Mouse (Mus musculus): ENCODE measurements around the gene Ptprn2.

The Ptprn2 gene

GRCm38 (mm10) chr12:116587548-116587947 is 102.0 kb downstream of the Ptprn2 start:
- no peak for DNase-seq (ENCODE audit: low read depth in 2 of 2, low spot score in 2 of 2)

DNA sequence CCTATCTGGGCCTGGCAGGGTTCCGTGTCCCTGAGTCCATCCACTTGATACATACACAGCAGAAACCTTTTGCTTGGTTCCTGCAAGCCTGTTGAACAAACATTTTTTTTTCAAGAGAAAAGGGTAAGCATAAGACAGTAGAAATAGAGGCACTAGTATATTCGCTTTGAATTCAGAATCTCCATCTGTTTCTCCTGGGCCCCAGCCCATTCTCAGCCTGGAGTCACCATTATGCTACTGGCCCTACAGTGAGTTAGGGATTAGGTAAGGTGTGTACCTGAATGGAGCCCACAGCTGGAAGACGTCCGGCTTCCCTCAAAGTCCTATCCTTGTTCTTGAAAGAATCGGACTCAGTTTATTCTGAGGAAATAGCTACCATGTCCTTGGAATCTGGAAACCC is 104.6 kb downstream of the Ptprn2 start:
- no peak for DNase-seq (ENCODE audit: low read depth in 2 of 2, low spot score in 2 of 2)

- no peak for DNase-seq (ENCODE audit: low read depth in 2 of 2, low spot score in 2 of 2)
These were observed 108.9 kb downstream of the Ptprn2 start for GRCm38 (mm10) chr12:116594457-116594856.

- no peak for DNase-seq (ENCODE audit: low read depth in 2 of 2, low spot score in 2 of 2)
These were observed 109.5 kb downstream of the Ptprn2 start for GRCm38 (mm10) chr12:116594866-116595610.

GRCm38 (mm10) chr12:116595727-116596126 is 110.2 kb downstream of the Ptprn2 start:
- no peak for DNase-seq (ENCODE audit: low read depth in 2 of 2, low spot score in 2 of 2)

DNA sequence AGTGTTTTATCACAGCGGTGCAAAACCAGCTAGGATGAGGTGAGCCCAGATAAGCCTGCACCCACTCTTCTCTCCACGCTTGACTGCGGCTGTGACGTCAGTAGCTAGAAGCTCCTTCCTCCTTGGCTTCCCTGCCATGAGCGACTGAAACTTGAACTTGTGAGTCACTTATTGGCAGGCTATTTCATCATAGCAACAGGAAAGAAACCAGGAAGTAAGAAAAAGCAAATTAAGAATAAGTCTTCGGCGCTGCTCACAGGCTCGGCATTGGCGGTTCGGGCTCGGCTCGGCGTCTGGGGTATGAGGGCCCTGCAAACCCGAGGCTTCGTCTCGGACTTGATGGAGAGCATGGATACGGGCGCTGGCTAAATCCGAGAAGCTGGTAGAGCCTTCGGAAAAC is 111.5 kb downstream of the Ptprn2 start:
- DNase-seq (ENCODE audit: low read depth in 2 of 2, low spot score in 2 of 2): no peak

- DNase-seq (ENCODE audit: low read depth in 2 of 2, low spot score in 2 of 2): no peak
These were observed 112.2 kb downstream of the Ptprn2 start for GRCm38 (mm10) chr12:116597670-116598069.

DNA sequence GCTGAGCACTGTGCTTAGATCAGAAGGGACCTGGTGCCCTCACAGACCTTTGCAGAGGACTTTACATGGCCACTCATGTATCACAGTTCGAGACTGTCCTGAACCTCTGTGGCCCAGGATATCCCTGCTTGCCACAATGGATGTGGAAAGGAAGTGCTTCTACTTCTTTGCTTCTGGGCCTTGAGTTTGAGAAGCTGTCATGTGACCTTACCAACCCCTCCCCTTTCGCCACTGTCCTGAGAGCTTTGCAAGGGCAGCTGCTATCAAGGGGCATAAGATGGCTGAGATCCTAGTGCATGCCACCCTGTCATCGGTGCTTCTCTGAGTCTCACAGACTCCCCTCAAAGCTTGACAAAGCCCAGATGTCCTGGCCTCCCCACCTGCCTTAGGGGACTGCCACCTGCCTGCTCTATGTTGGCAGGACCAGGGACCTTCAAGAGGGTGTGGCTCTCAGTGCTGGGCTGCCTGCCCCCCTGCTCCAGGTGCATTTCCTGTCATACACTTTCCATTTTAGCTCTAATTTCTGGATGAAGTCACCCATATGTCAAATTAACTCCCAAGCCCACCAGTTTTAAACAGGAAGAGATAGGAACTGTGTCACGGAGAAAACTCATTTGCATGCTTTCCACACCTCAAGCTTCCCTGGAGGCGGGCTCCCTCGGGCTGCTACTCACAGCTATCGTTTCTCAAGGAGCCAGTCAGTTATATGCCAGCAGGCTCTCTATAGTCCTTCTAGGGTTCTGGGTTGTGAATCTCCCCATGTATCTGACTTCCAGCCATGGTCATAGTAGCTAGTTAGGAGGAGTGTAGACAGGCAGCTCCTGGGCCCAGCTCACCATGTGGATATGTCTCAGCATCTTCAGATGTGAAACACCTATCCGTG is 112.8 kb downstream of the Ptprn2 start:
- no peak for DNase-seq (ENCODE audit: low read depth in 2 of 2, low spot score in 2 of 2)

- no peak for DNase-seq (ENCODE audit: low read depth in 2 of 2, low spot score in 2 of 2)
These were observed 114.0 kb downstream of the Ptprn2 start for GRCm38 (mm10) chr12:116599537-116599936.

DNA sequence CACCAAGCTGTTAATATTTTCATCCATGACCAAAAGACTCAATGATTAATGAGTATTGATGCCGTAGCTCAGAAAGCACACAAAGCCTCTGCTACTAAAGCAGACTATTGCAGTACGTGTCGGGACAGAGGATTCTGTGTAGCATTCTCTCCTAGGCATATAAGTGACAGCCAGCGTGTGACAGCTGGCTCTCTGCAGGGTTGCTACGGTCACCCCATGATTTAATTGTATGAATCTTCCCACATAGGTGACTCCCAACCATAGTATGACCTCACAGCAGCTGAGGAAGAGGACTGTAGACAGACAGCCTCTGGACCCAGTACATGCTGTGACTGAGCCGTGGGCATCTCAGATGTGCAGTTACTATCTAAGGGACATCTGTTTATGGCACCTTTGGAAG is 114.5 kb downstream of the Ptprn2 start:
- DNase-seq (ENCODE audit: low read depth in 2 of 2, low spot score in 2 of 2): no peak

GRCm38 (mm10) chr12:116601395-116601794 is 115.9 kb downstream of the Ptprn2 start:
- DNase-seq (ENCODE audit: low read depth in 2 of 2, low spot score in 2 of 2): no peak

DNA sequence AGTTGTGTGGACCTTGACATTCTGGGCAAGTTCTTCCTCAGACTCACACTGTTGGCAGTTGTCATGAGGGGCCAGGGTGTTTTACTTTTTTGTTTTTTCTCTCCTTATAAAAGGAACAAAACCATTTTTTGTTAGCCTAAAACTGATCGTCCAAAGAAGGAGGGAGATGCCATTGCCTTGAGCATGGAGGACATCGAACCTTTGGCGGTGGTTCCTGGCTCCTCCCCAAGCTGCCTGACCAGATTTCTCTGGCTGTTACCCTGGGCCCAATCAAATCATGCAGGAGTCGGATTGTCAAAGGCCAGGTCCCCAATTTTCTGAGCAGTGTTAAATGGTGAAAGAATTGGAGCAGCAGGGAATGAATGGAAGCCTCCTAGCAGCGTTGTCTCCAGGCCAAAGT is 116.4 kb downstream of the Ptprn2 start:
- DNase-seq (ENCODE audit: low read depth in 2 of 2, low spot score in 2 of 2): no peak

DNA sequence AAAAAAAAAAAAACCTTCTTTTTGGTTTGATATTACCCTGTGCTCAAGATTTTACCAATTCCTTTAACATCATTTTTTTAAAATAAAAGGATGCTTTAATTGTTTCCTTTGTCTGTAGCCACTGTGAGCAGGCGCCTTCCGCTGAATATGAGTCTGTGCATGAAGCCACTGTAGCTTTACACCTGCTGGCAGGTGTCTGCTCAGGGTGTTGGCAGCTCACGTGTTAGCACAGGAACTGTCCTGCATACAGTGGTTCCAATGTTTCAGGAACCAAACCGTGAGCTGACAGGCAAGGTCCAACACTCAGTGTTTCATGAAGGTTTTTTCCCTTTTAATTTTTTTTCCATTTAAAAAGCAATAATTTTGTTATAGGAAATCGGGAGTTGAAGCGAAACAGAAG is 123.1 kb downstream of the Ptprn2 start:
- DNase-seq (ENCODE audit: low read depth in 2 of 2, low spot score in 2 of 2): no peak

GRCm38 (mm10) chr12:116619868-116620267 is 134.3 kb downstream of the Ptprn2 start:
- DNase-seq (ENCODE audit: low read depth in 2 of 2, low spot score in 2 of 2): peak; percentile 46 to 50

GRCm38 (mm10) chr12:116620299-116620698 is 134.8 kb downstream of the Ptprn2 start:
- no peak for DNase-seq (ENCODE audit: low read depth in 2 of 2, low spot score in 2 of 2)

- DNase-seq (ENCODE audit: low read depth in 2 of 2, low spot score in 2 of 2): no peak
These were observed 136.0 kb downstream of the Ptprn2 start for GRCm38 (mm10) chr12:116621325-116622040.

- no peak for DNase-seq (ENCODE audit: low read depth in 2 of 2, low spot score in 2 of 2)
These were observed 137.3 kb downstream of the Ptprn2 start for GRCm38 (mm10) chr12:116622665-116623387.

DNA sequence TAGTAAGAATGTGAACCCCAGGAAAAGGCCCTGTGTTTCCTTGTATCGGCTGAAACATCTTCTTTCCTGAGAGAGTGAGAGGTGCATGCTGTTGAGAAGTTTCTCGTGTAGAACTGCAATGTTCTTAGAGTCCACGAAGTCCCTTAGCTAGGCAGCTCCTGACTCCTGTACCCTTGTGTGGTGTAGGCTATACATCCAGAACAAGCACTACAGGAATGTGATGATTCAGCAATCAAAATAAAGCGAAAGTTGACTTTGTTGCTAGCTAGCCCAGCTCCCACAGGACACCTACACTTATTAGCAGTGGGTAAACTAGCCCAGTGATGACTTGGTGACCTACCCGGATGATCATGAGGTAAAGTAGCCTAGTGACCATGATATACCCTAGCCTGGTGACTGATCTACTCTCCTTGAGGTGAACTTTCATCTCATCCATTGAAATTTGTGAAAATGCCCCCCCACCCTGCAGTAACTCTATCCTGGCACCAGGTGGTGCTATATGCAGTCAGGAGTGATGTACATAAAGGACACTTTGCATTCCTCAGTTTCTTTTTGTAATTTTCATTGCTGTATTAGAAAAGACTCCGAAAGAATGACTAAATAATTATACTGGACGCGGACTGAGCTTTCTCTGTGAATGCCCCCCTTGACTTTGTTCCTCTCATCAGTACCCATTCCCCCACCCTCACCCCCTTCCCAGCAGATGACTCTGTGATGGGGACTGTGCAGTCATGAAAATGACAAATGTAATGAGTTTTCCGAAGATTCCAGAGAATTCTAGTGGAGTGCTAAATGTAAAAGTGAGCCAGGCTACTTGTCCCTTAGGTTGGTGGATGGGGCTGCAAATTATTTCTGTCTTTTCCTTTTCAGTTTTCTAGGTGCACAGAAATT is 140.1 kb downstream of the Ptprn2 start:
- DNase-seq (ENCODE audit: low read depth in 2 of 2, low spot score in 2 of 2): peak in 1 of 2 experiments; percentile 36

DNA sequence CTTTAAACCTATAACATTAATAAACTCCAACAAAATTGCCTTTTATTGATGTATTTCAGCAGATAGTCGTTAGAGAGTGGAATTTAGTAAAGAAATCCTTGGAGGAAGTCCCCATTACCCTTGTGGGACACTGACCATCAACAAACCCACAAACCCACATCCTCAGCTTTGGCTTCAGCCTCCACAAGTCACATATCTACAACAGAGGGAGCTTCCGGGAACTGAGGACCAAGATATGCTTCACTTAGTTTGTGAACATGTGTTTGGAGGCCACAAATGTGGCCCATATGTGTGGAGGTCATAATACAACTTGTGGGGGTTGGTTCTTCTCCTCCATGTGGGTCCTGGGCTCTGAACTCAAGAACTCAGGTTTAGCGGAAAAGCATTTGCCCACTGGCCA is 143.5 kb downstream of the Ptprn2 start:
- no peak for DNase-seq (ENCODE audit: low read depth in 2 of 2, low spot score in 2 of 2)

DNA sequence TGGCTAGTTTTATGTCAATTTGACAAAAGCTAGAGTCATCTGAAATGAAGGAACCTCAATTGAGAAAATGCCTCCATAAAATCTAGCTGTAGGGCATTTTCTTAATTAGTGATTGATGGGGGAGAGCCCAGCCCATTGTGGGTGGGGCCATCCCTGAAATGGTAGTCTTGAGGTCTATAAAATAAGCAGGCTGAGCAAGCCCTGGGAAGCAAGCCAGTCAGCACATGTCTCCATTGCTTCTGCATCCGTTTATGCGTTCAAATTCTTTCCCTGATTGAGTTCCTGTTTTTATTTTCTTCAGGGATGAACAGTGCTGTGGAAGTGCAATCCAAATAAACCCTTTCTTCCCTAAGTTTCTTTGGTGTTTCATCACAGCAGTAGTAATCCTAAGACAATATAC is 152.0 kb downstream of the Ptprn2 start:
- no peak for DNase-seq (ENCODE audit: low read depth in 2 of 2, low spot score in 2 of 2)
